Mouse (Mus musculus) mouse trophoblast stem cell (cell line): ENCODE results near the gene Gramd1b.

Experiments
- in situ Hi-C, 2 experiments: fragments of 300-500 bp; cut with MseI, MboI; formaldehyde crosslinking; loops; 2 replicates in 1 of 2; 3 replicates in 1 of 2; pipeline ENCODE4 v1.15.1; 2025

The Gramd1b gene

DNA sequence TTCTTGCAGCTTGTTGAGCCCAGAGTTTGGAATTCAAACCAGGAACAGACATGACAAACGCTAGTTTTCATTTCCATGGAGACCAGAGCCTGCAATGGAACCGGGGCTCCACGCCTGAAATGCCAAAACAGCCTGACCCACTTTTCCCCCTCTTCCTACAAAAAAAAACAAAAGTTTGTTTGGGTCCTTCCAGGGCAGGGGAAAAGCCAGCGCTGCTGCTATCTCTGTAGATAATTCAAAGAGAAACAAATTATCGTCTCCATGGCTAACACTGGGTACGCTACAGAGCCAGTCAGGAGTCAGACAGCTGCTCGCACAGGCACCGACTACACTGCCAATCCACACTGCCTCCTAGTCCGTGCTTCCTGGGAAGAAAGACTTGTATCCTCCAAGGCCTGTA lies 191.6 kb downstream of the Gramd1b start:
- in situ Hi-C loops: no loop called here

DNA sequence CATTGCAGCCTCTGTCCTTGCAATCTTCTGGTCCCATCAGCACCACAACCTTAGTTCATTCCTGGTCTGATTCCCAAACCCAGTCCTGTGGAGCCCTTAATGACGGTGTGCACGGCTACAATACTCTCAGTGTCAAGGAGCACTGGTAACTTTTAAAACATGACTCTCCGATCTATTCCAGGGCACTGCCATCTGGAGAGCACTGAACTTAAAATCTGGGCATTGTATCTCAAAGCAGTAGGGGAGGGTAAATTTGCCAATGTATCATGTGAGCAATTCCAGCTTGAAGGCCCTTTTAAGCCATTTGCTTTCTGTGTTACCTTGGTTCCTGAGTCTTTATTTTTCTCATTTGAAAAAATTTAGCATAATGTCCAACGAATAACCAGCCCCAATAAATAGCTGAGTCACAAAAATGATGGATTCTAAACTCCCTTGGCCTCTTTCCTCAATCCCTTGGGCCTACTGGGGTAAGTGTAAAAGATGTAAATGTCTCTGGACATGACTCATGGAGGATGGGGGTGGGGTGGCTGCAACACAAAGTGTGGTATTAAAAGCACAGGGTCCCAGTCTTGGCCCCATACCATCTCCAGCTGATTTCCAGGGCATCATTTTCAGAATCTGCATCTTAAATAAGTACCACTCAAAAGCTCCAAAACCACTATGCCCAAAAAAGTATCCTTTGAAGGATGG lies 193.9 kb downstream of the Gramd1b start:
- in situ Hi-C loops: no loop called here

DNA sequence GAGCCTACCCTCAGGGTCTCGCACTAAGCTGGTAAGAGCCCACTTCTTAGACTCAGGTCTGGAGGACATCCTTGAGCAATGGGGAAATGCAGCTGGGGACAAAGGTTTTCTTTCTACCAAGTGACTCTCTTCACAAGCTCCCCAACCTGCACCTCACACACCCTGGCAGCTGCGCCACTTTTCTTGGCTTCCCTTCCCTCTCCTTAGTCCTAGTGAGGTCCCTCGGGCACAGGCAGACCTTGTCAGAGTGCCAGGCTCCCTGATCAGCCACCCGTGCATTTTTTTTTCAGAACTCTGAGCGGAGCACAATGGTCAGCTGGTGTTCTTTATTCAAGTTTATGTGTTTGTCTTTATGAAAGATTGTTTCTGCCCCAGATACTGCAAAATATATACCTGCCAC lies 194.5 kb downstream of the Gramd1b start:
- in situ Hi-C loops: no loop called here

DNA sequence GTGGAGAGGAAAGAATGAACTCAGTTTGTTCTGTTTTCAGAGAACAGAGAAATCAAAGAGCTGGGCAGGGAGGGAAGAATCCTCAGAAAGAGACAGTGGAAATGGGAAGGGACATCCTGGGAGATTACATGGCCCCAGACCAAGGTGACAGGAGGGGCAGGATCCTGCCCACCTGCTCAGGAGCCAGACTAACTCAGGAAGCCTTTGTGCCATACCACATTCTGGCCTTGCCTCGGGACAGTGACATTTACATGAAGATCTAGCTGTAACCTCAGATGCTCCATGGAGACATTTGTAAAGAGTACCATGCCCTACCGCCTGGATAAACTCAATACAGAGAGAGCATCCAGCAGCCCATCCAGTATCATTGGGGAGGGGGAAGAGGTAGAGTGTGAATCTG lies 196.6 kb downstream of the Gramd1b start:
- in situ Hi-C loops: no loop called here

DNA sequence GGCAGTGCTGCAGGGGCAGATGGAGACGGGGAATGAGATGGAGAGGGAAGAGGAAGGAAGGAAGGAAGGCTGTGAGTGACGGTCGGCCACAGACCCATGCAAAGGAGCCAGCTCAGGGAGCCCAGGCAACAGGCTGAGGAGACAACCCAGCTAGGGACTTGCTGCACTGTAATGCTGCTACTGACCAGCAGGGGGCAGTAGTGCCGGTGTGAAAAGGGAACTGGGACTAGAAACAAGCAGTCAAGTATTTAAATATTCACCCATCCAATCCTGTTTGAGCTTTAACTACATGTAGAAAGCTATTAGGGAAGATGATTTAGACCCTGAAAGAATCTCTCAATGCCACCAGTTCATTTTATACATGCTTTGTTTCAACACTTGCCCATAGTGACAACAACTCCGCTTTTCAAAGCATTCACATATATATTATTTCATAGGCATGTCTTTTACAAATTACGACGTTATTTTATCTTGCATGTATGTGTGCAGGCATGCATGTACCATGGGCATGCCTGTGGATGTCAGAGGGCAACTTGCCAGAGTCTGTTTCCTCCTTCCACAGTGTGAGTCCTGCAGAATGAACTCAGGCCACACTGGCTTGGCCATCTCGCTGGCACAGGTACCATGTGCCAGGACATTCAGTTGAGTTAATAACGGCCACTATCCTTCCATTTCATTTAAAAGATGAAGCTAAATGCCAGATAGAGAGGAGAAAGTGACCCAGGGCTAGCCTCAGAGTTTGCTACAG lies 197.4 kb downstream of the Gramd1b start:
- in situ Hi-C loops: no loop called here

DNA sequence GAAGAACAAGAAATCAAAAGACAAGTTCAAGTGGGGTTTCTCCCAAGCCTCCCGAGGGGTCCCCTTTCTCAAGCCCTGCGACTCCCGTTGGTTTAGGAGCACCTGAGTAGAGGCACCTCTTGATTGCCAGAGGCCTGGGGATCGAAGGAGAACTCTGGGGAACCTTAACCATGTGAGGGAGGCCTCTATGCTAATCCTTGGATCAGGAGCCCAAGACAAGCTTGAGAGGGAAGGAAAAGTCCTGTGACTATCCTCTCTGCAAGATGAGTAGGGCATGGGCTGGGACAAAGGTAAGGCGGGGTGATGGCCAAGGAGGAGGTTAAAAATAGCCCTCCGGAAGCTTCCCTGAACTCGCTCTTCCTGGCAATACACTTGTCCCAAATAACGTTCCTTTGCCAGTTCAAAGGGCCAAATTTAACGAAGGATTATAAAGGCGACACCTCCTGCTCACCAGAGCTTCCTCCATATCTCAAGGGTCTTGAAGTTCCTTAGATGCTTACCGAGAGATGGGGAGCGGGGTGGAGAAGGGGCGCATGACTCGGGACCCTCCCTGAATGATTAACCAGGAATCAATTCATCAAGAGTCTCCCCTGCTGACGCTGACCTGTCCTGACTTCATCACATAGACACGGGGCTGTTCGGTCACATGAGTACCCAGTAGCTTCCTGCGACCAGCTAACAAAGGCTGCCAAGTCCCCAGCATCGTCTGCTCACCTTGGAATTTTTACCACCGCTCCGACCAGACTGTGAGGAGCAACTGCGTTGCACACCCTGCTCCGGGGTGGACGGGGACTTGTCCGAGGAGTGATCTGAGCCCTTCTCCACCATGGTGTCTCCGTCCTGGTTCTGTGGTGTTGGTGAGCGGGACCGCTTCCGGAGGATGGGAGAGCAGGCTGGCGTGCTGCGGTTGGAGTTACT lies 198.2 kb downstream of the Gramd1b start:
- in situ Hi-C loops: no loop called here

DNA sequence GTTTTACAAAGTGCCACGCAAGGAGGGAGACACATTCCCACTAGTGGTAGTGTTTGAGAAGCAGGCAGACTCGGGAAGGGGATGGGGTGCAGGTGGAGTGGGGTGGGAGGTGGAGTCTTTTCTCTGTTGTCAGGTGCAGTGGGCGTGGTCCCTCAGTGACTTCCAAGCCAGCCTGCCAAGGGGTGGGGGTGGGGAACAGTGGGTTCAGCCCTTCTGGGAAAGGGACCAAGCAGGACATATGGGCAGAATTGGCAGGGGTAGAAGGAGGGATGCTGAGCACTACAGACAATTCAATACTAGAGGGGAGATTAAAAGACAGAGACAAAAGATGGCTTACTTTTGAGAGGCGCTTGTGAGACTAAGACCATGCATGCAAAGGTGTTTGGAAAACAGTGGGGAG lies 198.9 kb downstream of the Gramd1b start:
- in situ Hi-C loops: no loop called here

DNA sequence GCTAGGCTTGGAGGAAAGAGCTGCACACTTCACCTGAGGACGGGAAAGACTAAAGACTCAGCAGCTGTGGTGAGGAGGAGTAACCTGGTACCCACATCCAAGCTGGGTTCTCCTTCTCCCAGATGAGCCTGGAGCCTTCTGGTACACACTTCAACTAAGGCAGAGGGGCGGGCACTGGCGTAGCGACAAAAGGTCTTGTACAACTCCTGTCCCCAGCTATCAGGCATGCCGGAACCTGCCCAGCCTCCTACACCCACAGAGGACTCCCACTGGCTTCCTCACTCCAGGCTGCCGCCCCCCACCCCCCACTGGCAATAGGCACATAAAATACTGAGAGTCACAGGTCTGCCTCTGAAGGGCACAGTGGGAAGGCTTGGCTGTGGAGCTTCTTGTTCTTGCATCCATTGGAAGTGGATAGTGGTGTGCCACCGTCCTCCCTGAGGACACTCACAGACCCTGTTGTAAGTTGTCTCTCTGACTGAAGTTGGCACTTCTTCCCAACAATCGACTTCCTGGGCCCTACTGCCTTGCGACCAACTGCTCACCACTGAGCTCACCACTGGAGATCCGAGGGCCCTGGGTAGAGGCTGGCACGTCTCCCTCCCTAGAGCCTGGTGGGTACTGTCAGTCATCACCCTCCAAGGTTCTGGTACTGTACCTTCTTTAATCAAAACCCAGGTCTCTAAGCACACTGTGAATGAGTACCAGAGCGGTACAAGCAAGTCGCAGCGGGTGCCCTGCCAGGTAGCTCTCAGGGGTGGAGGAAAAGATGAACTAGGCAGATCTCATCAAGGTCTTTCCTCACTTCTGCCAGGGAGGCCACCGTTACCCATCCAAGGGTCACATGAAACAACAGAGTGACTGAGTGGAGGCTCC lies 199.5 kb downstream of the Gramd1b start:
- in situ Hi-C loops: no loop called here

DNA sequence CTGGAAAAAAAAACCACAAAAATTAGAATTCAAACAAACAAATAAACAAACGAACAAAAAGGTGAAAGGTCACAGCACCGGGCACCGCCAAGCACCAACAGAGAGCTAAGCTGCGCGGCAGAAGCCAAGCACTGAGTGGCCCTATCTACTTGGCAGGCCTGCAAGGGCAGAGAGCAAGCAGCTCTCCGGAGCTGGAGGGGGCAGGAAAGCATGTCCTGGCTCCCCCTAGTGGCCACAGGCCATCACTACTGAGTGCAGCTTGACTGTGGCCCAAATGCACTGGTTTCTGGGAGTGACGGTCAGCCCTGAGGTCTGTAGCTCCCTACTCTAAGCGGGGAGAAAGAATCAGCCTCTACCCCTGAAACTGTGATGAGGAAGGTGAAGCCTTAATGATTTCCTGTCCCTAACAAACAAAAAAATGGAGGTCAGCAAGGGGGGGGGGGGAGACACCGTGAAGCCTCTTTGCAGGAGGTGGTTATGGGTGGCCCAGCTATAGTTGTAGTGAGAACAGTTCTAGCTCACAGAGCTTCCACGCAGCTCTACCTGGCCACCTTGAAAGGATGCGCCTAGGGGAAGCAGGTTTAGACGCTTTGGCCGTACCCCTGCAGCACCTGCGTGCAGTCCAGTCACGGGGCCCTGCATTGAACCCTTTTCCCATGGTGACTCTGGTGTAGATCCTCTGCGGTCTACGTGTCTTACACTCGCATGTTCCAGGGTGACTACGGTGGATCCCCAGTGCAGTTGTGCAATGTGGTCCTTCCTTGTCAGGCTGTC lies 200.4 kb downstream of the Gramd1b start:
- in situ Hi-C loops: no loop called here

DNA sequence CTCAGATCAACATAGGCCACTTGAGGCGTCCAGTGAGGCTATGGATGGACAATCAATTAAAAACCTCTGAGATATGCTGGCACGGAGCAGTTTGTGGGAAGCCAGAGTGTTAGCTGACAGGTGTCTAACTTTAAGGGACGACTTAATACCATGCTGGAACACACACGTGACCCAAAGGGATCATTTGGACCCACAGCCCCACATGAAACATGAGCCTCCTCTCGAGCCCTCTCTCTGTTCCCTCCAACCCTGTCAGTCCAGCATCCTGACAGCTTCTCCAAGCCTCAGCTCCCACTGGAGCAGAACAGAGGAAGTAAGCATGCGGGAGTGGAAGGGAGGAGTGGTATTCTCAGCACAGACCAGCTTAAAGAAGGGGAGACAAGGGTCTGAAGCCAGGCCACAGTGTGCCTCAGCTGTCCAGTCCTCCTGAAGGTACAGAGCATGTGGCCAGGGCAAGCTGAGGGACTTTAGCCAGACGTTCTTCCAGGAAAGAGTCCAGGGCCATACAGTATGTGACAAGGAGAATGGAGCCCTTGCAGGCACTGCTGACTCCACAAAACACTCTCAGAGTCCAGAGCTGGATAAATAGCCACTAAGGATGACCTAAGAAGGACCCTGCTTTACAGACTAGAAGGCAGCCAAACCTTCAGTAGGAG lies 204.8 kb downstream of the Gramd1b start:
- in situ Hi-C loops: no loop called here

DNA sequence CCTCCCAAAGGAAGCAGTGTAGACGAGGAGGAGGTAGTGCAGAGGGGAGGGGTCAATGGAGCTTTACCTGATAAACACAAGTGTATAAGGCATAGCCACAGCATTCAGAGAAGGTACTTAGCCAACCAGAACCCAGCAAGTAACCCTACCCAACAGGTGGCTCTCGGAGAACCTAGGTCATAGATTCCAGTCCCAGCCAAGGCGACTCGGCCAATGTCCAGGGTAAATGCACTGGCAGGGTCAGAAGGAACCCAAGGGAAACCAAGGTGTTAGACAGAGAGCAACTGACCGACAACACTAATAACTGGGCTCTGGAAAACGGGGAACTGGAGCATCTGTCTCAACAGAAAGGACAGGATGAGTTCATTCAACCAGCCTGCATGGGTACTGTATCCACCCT lies 206.4 kb downstream of the Gramd1b start:
- in situ Hi-C loops: no loop called here

DNA sequence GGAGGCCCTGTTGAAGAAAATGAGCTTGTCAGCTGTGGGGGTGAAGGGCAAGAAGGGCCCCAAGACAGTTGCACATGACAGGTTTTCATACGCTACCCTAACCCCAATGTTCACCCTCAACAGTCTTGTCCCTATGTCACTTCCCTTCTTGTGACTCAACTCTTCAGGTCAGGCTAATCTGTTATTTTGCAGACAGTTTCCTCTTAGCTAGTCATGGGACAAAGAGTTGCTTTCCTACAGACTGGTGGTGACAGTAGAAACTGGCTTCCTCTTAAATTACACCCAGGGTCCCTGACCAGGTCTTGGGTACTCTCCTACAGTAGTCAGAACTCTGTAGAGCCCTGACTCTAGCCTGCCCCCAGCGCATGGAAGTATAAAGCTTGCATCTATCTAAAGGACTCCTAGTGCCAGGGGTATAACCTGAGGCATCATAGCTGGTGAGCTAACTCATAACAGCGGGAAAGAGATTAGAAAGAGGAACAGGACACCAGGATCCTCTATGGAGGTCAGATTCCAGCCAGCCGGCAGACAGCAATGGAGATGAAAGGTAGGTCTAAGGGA lies 206.9 kb downstream of the Gramd1b start:
- in situ Hi-C loops: no loop called here

DNA sequence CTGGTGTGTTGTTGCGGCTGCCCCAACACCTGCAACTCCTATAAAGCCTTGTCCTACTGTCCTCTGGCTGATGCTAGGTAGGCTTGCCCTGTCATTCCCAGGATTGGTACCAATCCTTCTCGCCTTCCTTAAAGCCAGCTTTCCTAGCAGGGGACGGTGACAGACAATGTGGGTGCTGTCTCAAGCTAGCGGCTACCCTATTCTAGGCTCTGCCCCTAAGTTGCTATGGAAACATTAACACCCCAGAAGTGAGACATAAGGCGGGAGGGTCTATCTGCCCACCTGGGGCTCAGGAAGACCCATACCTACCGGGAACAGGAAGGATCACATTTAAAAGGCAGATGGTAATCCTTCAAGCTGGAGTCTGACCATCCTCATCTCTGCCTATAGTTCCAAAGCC lies 207.4 kb downstream of the Gramd1b start:
- in situ Hi-C loops: no loop called here

DNA sequence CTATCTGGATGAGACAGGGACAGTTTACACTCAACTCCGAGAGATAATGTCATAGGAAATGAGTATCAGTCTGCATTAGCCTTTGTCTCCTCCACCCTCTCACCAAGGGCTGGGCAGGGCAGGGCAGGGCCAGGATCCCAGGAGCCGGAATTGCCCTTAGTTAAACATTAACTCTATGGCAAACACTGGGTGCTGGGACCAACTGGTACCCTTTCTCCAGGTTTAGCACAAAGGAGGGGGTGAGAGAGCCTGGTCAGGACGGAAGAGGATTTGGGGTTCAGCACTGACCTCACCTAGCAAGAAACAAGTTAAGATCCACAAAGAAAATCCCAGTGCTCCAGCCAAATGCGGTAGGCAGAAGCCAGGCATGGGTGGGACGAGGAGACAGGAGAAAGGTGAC lies 208.0 kb downstream of the Gramd1b start:
- in situ Hi-C loops: no loop called here

DNA sequence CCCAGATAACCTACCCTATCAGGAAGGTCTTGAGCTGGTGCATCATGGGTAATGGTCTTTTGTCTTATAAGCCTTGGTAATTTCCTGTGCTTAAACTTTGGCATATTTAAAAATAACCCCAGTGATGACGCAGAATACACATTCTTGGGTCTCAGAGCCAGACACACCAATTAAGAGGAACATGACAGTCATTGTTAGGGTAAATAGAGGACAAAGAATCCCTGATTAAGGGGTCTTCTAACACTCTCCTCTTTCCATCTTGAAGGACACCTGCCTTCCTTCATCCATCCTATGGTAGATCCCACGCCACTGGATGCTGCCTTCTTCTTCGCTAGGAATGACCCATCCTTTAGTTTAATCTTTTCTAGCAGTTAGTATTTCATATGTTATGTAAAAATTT lies 208.8 kb downstream of the Gramd1b start:
- in situ Hi-C loops: no loop called here

DNA sequence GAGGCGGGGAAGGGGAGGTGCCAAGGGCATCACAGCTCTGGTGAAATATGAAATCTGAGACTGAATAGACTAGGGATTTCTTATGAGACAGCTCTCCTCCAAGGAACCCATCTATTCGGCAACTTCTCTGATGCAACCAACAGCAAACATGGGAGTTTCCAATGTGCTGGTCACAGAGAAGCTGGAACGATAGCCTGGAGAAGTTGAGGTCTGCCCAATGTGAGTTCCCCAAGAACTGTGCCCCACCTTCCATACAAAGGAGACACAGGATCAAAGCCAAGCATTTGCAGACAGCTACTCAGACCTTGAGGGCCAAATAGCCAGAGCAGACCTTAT lies 209.5 kb downstream of the Gramd1b start:
- in situ Hi-C loops: no loop called here

DNA sequence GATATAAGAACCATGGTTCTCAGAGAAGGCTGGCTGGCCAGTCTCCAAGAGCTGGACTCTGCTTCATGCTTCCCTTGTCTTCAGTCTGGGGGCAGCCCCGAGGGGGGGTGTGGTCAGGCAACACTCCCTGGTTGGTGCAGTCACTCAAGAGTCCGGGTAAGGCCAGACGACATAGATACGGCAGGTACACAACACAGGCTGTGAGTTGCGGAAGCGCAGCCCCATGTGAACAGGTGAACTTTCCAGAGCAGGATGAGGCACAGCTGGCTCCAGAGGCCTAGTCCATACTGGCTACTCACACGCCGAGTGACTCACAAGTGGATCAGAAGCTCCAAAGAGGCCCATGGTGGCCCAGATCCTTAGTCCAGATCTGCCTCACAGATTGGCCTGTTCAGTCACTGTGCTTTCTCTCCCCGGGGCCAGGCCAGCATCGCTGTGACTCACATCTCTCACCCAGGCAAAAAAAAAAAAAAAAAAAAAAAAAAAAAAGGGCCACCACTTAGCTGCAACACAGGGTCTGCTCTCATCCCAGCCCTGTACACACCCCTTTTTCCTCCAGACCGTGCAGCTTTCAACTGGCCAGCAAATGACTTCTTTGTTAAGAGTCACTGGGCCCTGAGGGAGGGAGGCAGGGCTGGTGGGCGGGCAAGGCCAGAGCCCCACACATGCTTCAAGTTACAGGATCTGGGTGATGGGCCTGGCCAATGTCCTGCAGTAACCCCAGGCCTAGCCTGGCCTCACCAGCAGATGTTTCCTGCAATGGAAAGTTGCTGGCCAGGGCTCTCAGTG lies 210.1 kb downstream of the Gramd1b start:
- in situ Hi-C loops: no loop called here

DNA sequence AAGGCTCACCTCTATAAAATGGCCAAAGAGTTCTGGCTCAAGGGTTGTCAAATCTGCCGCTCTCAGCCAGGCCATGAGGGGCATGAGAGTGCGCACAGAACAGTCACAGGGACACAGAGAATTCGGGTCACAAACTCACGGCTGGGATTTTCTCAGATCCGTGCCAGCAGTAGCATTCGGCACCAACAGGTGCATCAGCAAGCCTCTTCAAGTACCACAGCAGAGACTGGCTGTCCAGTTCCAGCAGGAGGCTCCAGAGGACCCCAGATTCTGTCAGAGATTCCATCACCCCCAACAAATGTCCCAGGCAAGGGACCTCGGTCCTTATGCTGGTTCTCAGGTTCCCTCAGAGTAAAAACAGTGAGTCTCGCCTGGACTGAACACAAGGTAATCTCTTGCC lies 210.8 kb downstream of the Gramd1b start:
- in situ Hi-C loops: no loop called here

DNA sequence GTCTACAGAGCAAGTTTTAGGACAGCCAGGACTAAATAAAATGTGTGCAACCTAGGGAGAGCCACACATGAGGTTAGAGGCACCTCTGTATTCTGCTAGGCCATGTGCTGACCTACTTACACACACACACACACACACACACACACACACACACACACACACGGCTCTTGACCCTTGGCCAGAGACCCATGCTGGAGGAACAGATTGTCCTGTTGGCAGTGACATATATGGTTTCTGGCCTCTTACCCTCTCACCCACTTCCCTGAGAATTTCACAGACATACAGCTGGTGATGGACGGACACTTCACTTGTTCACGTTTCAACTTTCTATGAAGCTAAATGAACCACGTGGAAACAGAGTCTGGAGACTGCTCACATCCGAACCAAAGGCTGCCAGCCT lies 212.4 kb downstream of the Gramd1b start:
- in situ Hi-C loops: no loop called here
